In genomic region chr19:3654058-3654457, GRCm38 (mm10) we compare ENCODE assay signal across 9 mouse cellular contexts. TPM values are rescaled to one million over a fixed set of nuclear protein-coding genes. Genes with fewer than 3 reads are reported as not detected.
DNase-seq lines count a peak whose midpoint lies in the region; ATAC-seq and TF ChIP-seq lines count a peak whose summit lies in the region.
"Had no signal": no experiment of that assay in that cellular context is flagged by ENCODE, and none has a peak within 500 bp of the region (broad histone marks: within the 10 kb centered on the region; RNA-seq: fewer than 3 reads in every experiment).

No protein-coding gene starts in this region.

- H3K27me3 ChIP-seq in limb, embryonic 12.5 days = no peaks in the 10 kb centered on the region
- no peaks in the 10 kb centered on the region for H3K27me3 ChIP-seq in limb, embryonic 10.5 days (ENCODE audit: low read depth, poor library complexity, severe bottlenecking)
- no peaks in the 10 kb centered on the region for H3K27me3 ChIP-seq in embryonic facial prominence, embryonic 13.5 days
- no peaks in the 10 kb centered on the region for H3K27me3 ChIP-seq in lung, postnatal 0 days (replicated peaks; ENCODE audit: insufficient read depth, low read length)
- H3K27me3 ChIP-seq in hindbrain, embryonic 16.5 days (replicated peaks; ENCODE audit: control insufficient read depth, insufficient read depth, low read length) = no peaks in the 10 kb centered on the region
- no peaks in the 10 kb centered on the region for H3K27me3 ChIP-seq in midbrain, embryonic 10.5 days (ENCODE audit: low read depth, poor library complexity, severe bottlenecking)

- TF ChIP-seq EP300 in lung, postnatal 0 days (IDR thresholded peaks at IDR 0.05) = peak; percentile 64

- TF ChIP-seq CTCF in lung, postnatal 0 days (IDR thresholded peaks at IDR 0.05) = peak; percentile 7; the same call in 1 of the 2 replicates

- H3K9ac ChIP-seq in limb, embryonic 12.5 days (replicated peaks) = no peak overlapping the region
- no peak overlapping the region for H3K9ac ChIP-seq in embryonic facial prominence, embryonic 13.5 days
- H3K9ac ChIP-seq in lung, postnatal 0 days (replicated peaks; ENCODE audit: low read depth) = no peak overlapping the region
- H3K9ac ChIP-seq in hindbrain, embryonic 16.5 days (ENCODE audit: low read depth, low read length) = no peak overlapping the region

- 92% methylated on average over 5 of the region's 5 CpGs for WGBS in limb, embryonic 12.5 days
- WGBS in limb, embryonic 10.5 days = 89% methylated on average over 5 of the region's 5 CpGs
- WGBS in embryonic facial prominence, embryonic 13.5 days = 87% methylated on average over 5 of the region's 5 CpGs
- WGBS in lung, postnatal 0 days = 57% methylated on average over 5 of the region's 5 CpGs
- 78% methylated on average over 5 of the region's 5 CpGs for WGBS in hindbrain, embryonic 16.5 days
- 85% methylated on average over 5 of the region's 5 CpGs for WGBS in midbrain, embryonic 10.5 days

- H3K4me1 ChIP-seq in limb, embryonic 12.5 days (replicated peaks) = no peaks in the 10 kb centered on the region
- H3K4me1 ChIP-seq in limb, embryonic 10.5 days = peaks cover 14% of the 10 kb centered on the region
- peaks cover 13% of the 10 kb centered on the region for H3K4me1 ChIP-seq in embryonic facial prominence, embryonic 13.5 days
- H3K4me1 ChIP-seq in lung, postnatal 0 days (ENCODE audit: insufficient read depth, low read depth, low read length) = 0 out of 2 replicates have a peak, but pooled peaks cover 5% of the 10 kb centered on the region
- no peaks in the 10 kb centered on the region for H3K4me1 ChIP-seq in hindbrain, embryonic 16.5 days (ENCODE audit: control insufficient read depth, insufficient read depth, low read depth, low read length)
- peaks cover 6% of the 10 kb centered on the region; the same call in 1 of the 2 replicates for H3K4me1 ChIP-seq in midbrain, embryonic 10.5 days

- ATAC-seq in limb, embryonic 12.5 days (ENCODE audit: insufficient number of reproducible peaks, insufficient read depth, low FRiP score, low TSS enrichment, low read depth) = no peak
- ATAC-seq in embryonic facial prominence, embryonic 13.5 days (ENCODE audit: insufficient number of reproducible peaks, insufficient read depth, low FRiP score, low TSS enrichment, low read depth) = no peak
- peak; percentile 65 for ATAC-seq in lung, postnatal 0 days
- no peak for ATAC-seq in hindbrain, embryonic 16.5 days

- no peak overlapping the region for H3K4me2 ChIP-seq in limb, embryonic 12.5 days
- H3K4me2 ChIP-seq in embryonic facial prominence, embryonic 13.5 days = no peak overlapping the region
- no peak overlapping the region for H3K4me2 ChIP-seq in lung, postnatal 0 days (replicated peaks; ENCODE audit: low read depth, low read length)
- no peak overlapping the region for H3K4me2 ChIP-seq in hindbrain, embryonic 16.5 days (ENCODE audit: low read length)

- DNase-seq in limb, embryonic 10.5 days (ENCODE audit: low spot score) = no peak
- DNase-seq in kidney, adult 9 months = peak; percentile 52
- peak; percentile 38 for DNase-seq in lung, postnatal 0 days (ENCODE audit: low spot score)
- DNase-seq in B cell, adult 2 months = no peak
- DNase-seq in midbrain, embryonic 10.5 days (ENCODE audit: low spot score) = no peak

- H3K9me3 ChIP-seq in limb, embryonic 12.5 days = peaks cover 22% of the 10 kb centered on the region
- 0 out of 2 replicates have a peak, but pooled peaks cover 3% of the 10 kb centered on the region for H3K9me3 ChIP-seq in limb, embryonic 10.5 days (replicated peaks)
- H3K9me3 ChIP-seq in embryonic facial prominence, embryonic 13.5 days = peaks cover 15% of the 10 kb centered on the region
- no peaks in the 10 kb centered on the region for H3K9me3 ChIP-seq in lung, postnatal 0 days (ENCODE audit: low read length)
- peaks cover 4% of the 10 kb centered on the region; the same call in 1 of the 2 replicates for H3K9me3 ChIP-seq in hindbrain, embryonic 16.5 days (ENCODE audit: control insufficient read depth, low read length)
- H3K9me3 ChIP-seq in midbrain, embryonic 10.5 days (replicated peaks) = peaks cover 23% of the 10 kb centered on the region
- H3K9me3 ChIP-seq: G1E had no signal

- H3K4me3 ChIP-seq in limb, embryonic 12.5 days (replicated peaks) = no peak overlapping the region
- no peak overlapping the region for H3K4me3 ChIP-seq in limb, embryonic 10.5 days
- no peak overlapping the region for H3K4me3 ChIP-seq in embryonic facial prominence, embryonic 13.5 days
- H3K4me3 ChIP-seq in lung, postnatal 0 days (ENCODE audit: low read depth, low read length) = no peak overlapping the region
- no peak overlapping the region for H3K4me3 ChIP-seq in hindbrain, embryonic 16.5 days (ENCODE audit: low read length)
- no peak overlapping the region for H3K4me3 ChIP-seq in midbrain, embryonic 10.5 days

- peaks cover 93% of the 10 kb centered on the region for H3K36me3 ChIP-seq in limb, embryonic 12.5 days
- peaks cover 96% of the 10 kb centered on the region for H3K36me3 ChIP-seq in limb, embryonic 10.5 days
- peaks cover 91% of the 10 kb centered on the region for H3K36me3 ChIP-seq in embryonic facial prominence, embryonic 13.5 days
- peaks cover 22% of the 10 kb centered on the region; the same call in 1 of the 2 replicates for H3K36me3 ChIP-seq in lung, postnatal 0 days (ENCODE audit: insufficient read depth, low read length)
- peaks cover 3% of the 10 kb centered on the region for H3K36me3 ChIP-seq in hindbrain, embryonic 16.5 days (ENCODE audit: control insufficient read depth, insufficient read depth, low read length)
- peaks cover 76% of the 10 kb centered on the region for H3K36me3 ChIP-seq in midbrain, embryonic 10.5 days
- H3K36me3 ChIP-seq: G1E had no signal

- peak overlapping the region; percentile 29; the same call in 1 of the 2 replicates for H3K27ac ChIP-seq in limb, embryonic 12.5 days
- H3K27ac ChIP-seq in limb, embryonic 10.5 days = no peak overlapping the region
- H3K27ac ChIP-seq in embryonic facial prominence, embryonic 13.5 days = peak overlapping the region; percentile 55
- H3K27ac ChIP-seq in lung, postnatal 0 days (ENCODE audit: low read length) = peak overlapping the region; percentile 22; the same call in 1 of the 2 replicates
- H3K27ac ChIP-seq in hindbrain, embryonic 16.5 days (ENCODE audit: low read depth, low read length) = no peak overlapping the region
- H3K27ac ChIP-seq in midbrain, embryonic 10.5 days (replicated peaks) = no peak overlapping the region

RNA-seq across cellular contexts. Expression of gene Lrp5, which starts 32.3 kb away (rescaled TPM):
- 7.7 and 8.4 TPM in 2 replicates for polyA plus RNA-seq in limb, embryonic 12.5 days (2016; fragmentation: Nextera tagmentation; extraction: Ambion mirVana)
- 6.6 and 8.2 TPM in 2 replicates for polyA plus RNA-seq in limb, embryonic 10.5 days (2016; fragmentation: Nextera tagmentation; extraction: Ambion mirVana)
- 7.3 and 7.9 TPM in 2 replicates for polyA plus RNA-seq in embryonic facial prominence, embryonic 13.5 days (2015; fragmentation: Nextera tagmentation; extraction: Ambion mirVana)
- polyA plus RNA-seq in lung, postnatal 0 days (2015; fragmentation: Nextera tagmentation; extraction: Ambion mirVana) = 4.1 and 5.1 TPM in 2 replicates
- polyA plus RNA-seq in hindbrain, embryonic 16.5 days (2015; fragmentation: Nextera tagmentation; extraction: Ambion mirVana) = 1.3 and 1.5 TPM in 2 replicates
- 2.3 and 2.5 TPM in 2 replicates for polyA plus RNA-seq in midbrain, embryonic 10.5 days (2016; fragmentation: Nextera tagmentation; extraction: Ambion mirVana)

RNA-seq across cellular contexts. Expression of gene 1810055G02Rik, which starts 54.0 kb away (rescaled TPM):
- 33.0 and 41.1 TPM in 2 replicates for polyA plus RNA-seq in limb, embryonic 12.5 days (2016; fragmentation: Nextera tagmentation; extraction: Ambion mirVana)
- polyA plus RNA-seq in limb, embryonic 10.5 days (2016; fragmentation: Nextera tagmentation; extraction: Ambion mirVana) = 43.8 and 47.2 TPM in 2 replicates
- polyA plus RNA-seq in embryonic facial prominence, embryonic 13.5 days (2015; fragmentation: Nextera tagmentation; extraction: Ambion mirVana) = 47.5 and 47.6 TPM in 2 replicates
- 11.3 and 12.6 TPM in 2 replicates for polyA plus RNA-seq in lung, postnatal 0 days (2015; fragmentation: Nextera tagmentation; extraction: Ambion mirVana)
- 42.1 and 44.8 TPM in 2 replicates for polyA plus RNA-seq in hindbrain, embryonic 16.5 days (2015; fragmentation: Nextera tagmentation; extraction: Ambion mirVana)
- 47.1 and 48.6 TPM in 2 replicates for polyA plus RNA-seq in midbrain, embryonic 10.5 days (2016; fragmentation: Nextera tagmentation; extraction: Ambion mirVana)

Comparison
In these comparisons a context has a peak if more than half of its experiments do, and no peak if none do; other contexts are left out.
1. H3K27ac ChIP-seq: peak in limb, embryonic 12.5 days (single experiment), embryonic facial prominence, embryonic 13.5 days (single experiment) and lung, postnatal 0 days (single experiment); none in limb, embryonic 10.5 days (single experiment), hindbrain, embryonic 16.5 days (single experiment) and midbrain, embryonic 10.5 days (single experiment).
2. DNase-seq: peak in kidney, adult 9 months (single experiment) and lung, postnatal 0 days (single experiment); none in limb, embryonic 10.5 days (single experiment), B cell, adult 2 months (0 of 2) and midbrain, embryonic 10.5 days (single experiment).